Mouse (Mus musculus) forebrain, embryonic 10.5 days (tissue): ENCODE measurements at regions not wholly inside any gene's neighbourhood (a gene's known extent, or its start where the extent isn't known, plus 50 kb on each side); places are given as distances from the start of the nearest gene placed in this dataset.

Source experiments
- DNase-seq: peaks from one replicate; pipeline ENCODE4 v3.0.0-alpha.2; 2017; ENCODE audit warnings: low spot score; ENCODE audit errors: extremely low spot score
- H3K27ac ChIP-seq: fragments of 300-500 bp; sonication (generic); 2 replicates; pipeline ENCODE4 v1.5.1; 2016; ENCODE audit warnings: mild to moderate bottlenecking
- H3K27me3 ChIP-seq: fragments of 300-500 bp; sonication (generic); 2 replicates; pipeline ENCODE4 v1.6.1; 2016; ENCODE audit warnings: mild to moderate bottlenecking; ENCODE audit not compliant: poor library complexity, severe bottlenecking
- H3K36me3 ChIP-seq: fragments of 300-500 bp; sonication (generic); replicated peaks from 2 replicates; pipeline ENCODE4 v1.6.1; 2016; ENCODE audit warnings: mild to moderate bottlenecking, moderate library complexity
- H3K4me1 ChIP-seq: fragments of 300-500 bp; sonication (generic); 2 replicates; pipeline ENCODE4 v1.6.1; 2016
- H3K4me3 ChIP-seq: fragments of 300-500 bp; sonication (generic); 2 replicates; pipeline ENCODE4 v1.5.1; 2016; ENCODE audit warnings: mild to moderate bottlenecking, moderate library complexity
- H3K9me3 ChIP-seq: fragments of 300-500 bp; sonication (generic); 2 replicates; pipeline ENCODE4 v1.6.1; 2016; ENCODE audit warnings: mild to moderate bottlenecking, moderate library complexity
- WGBS: fragments of 180-500 bp; shearing (Covaris S2); methylation state at CpG from one replicate; pipeline ENCODE4 v1.1.7; 2016; 5-methylcytosine and 5-hydroxymethylcytosine counted together

- Histone ChIP-seq H3K4me1 (no peaks in the 10 kb centered on the region), H3K9me3 (no peaks in the 10 kb centered on the region), H3K36me3 (no peaks in the 10 kb centered on the region), H3K27me3 (peaks cover 11% of the 10 kb centered on the region; the same call in 1 of the 2 replicates), H3K4me3 (no peak overlapping the region), H3K27ac (no peak overlapping the region)
- 78% methylated on average over 4 of the region's 4 CpGs for whole genome bisulfite sequencing
- DNase-seq: no peak
These were observed 67.1 kb upstream of the Tbca start for GRCm38 (mm10) chr13:94721625-94722024.
